In the genomic region with DNA sequence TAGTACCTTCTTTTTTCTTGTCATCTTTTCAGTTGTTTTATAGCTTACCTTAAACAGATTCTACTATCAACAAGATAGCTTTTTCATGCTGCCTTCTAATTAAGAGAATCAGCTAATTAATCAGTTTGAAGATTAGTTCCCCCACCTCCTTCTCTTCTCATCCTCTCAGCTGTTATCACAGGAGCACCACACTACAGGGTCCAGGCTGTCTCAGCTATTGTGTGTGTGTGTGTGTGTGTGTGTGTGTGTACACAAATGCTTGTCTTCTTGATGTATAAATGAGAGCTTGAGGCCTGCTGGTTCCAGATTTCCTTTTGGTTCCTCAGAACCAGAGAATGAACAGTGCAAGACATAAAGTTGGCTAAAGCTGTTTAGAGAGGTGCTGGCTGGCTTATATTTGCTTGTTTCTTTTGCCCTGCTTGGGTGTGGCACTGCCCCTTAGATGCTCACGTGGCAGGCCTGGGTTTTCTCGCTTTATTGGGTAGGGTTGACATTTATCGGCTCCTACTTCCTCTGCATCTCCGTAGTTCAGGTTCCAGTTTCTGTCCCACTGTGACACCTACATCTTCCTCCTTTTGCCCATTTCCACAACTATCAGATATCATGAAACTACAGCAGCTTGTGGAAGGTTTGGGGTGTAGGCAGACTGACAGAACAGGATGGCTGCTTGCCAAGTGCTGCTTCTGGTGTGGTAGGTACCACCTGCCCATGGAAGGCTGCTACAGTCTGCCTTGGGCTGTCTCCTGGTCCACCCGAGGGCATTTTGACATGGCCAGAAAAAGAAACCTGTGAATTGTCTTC, we compare ENCODE assay signal across 8 mouse cellular contexts. TPM values are rescaled to one million over a fixed set of nuclear protein-coding genes. Genes with fewer than 3 reads are reported as not detected.
DNase-seq lines count a peak whose midpoint lies in the region.

No protein-coding gene starts in this region.

- intact Hi-C loops in left cerebral cortex, postnatal 4 days (cut with DNase I) = no loop called here

- peak; percentile 89 for DNase-seq in heart, adult 11 months
- DNase-seq in heart, adult 8-10 months (ENCODE audit: low spot score) = no peak
- peak; percentile 36 for DNase-seq in thymus, postnatal 0 days (ENCODE audit: low spot score)
- no peak for DNase-seq in thymus, postnatal 25 days
- peak; percentile 43 to 71 for DNase-seq in frontal cortex, postnatal 36 days (ENCODE audit: low spot score in 2 of 2)
- DNase-seq in left cerebral cortex, postnatal 4 days = peak; percentile 73
- DNase-seq in right cerebral cortex, postnatal 10 days (ENCODE audit: low spot score in 2 of 2) = peak; percentile 64 to 68
- DNase-seq in ovary, postnatal 14 days (ENCODE audit: low spot score) = no peak

RNA-seq across cellular contexts. Expression of gene Nck2, which starts 29.6 kb away (rescaled TPM):
- total RNA-seq in heart, adult 8-10 months (2022) = 10 to 100 TPM; 10.9 to 15.9 (median 13.0) TPM
- polyA plus RNA-seq in thymus, postnatal 0 days (2015; fragmentation: Nextera tagmentation; extraction: Ambion mirVana) = 85.5 and 103 TPM in 2 replicates
- total RNA-seq in left cerebral cortex, postnatal 4 days (2021) = 10 to 100 TPM; 56.2 to 58.7 TPM

Comparison
In these comparisons a context has a peak if more than half of its experiments do, and no peak if none do; other contexts are left out.
1. DNase-seq: peak in heart, adult 11 months (single experiment), thymus, postnatal 0 days (single experiment), frontal cortex, postnatal 36 days (2 of 2), left cerebral cortex, postnatal 4 days (single experiment) and right cerebral cortex, postnatal 10 days (2 of 2); none in heart, adult 8-10 months (single experiment), thymus, postnatal 25 days (single experiment) and ovary, postnatal 14 days (single experiment).